Mouse (Mus musculus): ENCODE data around the gene Mcoln2.
"Not testable (repeated sequence)": the region's sequence is repeated elsewhere in the genome, so short reads cannot be mapped to it uniquely, and the experiment has no call there.

Mcoln2 gene

GRCm38 (mm10) chr3:146186033-146186432, 36.4 kb downstream of the Mcoln2 start:
- DNase-seq (ENCODE audit: low read depth, low spot score): no peak

- DNase-seq (ENCODE audit: low read depth, low spot score): no peak
Observed at GRCm38 (mm10) chr3:146189933-146190332, 40.3 kb downstream of the Mcoln2 start.

- no peak for DNase-seq (ENCODE audit: low read depth, low spot score)
Observed at GRCm38 (mm10) chr3:146192507-146192906, 42.9 kb downstream of the Mcoln2 start.

- DNase-seq (ENCODE audit: low read depth, low spot score): no peak
Observed at GRCm38 (mm10) chr3:146195153-146195552, 45.5 kb downstream of the Mcoln2 start.

DNA sequence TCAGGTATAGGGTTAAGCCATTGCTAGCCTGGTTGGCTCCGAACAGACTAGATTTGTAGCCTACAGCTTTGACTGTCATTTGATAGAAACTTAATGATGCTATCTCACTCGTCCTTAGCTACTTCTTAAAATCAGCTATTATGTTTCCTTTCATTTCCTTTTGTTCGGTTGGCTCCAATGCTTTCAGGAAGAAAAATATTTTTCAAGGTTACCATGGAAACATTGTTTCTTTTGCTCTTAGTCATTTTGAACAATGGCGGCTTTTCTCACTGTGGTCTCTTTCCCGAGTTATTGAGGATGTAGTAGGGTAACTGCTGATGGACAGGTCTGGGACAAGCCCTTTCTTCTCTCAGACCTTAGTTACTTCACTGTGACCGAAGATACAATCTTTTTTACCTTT, 46.7 kb downstream of the Mcoln2 start:
- no peak for DNase-seq (ENCODE audit: low read depth, low spot score)

- no peak for DNase-seq (ENCODE audit: low read depth, low spot score)
Observed at GRCm38 (mm10) chr3:146196780-146197743, 47.4 kb downstream of the Mcoln2 start.

DNA sequence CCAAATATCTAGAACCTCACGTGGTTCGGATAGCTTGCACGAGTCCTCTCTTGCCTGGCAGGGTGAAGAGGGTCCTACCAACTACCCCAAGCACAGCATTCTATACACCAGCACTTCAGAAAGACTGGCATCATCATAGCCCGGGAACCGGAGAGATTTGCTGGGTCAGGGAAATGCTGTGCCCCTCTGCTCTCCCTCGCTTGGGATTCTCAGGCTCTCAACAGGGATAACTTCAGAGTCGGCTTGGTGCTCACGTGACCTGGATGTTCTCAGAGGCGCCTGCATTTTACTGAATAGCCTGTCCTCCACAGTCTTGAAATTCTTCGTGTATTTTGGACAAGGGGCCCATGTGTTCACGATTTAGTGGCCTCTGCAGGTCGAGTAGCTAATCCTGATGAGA, 48.2 kb downstream of the Mcoln2 start:
- no peak for DNase-seq (ENCODE audit: low read depth, low spot score)

DNA sequence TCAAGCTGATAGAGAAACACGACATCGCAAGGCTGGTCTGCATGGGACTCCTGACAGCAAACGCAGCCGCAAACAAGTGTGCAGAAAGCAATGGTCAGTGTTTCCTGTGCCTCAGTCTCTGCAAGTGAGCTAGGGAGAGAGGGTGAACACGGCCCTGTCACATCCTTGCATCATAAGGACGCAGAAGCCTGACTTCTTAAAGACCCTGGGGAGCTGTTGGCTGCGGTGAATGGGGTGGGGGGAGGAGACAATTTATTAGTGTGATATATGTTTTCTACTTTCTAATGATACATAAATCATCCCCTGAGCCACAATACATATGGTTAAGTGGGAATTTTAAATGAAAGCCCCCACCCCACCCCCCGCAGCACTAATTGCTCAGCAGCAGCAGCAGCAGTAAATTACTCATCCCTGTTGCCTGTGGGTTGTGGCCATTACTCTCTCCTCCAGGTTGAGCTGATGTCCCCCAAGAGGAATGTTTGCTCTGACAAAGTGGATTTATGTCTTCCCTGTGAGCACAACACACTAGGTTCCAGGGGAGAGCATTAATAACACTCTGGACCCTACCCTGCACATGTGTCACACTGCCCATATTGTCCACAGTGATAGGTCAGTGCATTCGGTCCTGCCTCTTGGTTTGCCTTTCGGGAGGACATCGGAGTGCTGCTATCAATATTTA, 49.3 kb downstream of the Mcoln2 start:
- DNase-seq (ENCODE audit: low read depth, low spot score): no peak

DNA sequence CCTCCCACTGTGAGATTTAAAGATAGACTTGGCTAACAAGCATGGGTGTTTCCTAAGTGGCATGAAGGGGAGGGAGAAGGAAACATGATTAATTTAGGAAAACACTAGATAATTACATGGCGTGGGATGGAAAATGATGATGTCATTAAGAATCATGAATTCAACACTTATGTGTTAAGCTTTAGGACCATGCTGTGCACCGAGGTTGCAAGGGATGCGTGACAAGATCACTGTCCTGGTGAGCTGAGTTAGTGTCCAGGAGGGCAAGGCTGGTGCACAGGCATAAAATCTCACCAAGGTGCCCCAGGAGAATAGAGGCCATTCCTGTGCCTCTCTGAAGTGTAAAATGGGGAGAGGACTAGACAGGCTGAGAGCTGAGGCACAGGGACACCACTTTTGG, 49.9 kb downstream of the Mcoln2 start:
- DNase-seq (ENCODE audit: low read depth, low spot score): no peak

DNA sequence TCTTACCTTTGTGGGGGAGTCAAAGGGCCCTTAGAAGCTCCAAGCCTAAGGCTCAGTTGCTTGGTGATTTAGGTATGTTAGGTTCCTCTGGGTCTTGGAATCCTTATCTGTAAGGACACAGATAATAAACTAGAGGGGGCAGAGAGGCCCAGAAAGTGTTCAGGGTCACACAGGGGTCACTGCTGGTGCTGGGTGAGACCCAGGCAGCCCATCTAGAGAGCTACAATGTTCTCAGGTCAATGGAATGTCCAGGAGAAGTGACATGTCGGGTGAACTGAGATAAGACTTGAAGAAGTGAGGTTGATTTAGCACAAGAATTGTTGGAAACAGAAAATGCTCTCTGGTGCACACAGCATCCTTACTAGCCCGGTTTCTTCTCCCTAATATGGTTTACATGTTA, 54.7 kb downstream of the Mcoln2 start:
- DNase-seq (ENCODE audit: low read depth, low spot score): no peak

- DNase-seq (ENCODE audit: low read depth, low spot score): no peak
Observed at GRCm38 (mm10) chr3:146205305-146205704, 55.7 kb downstream of the Mcoln2 start.

DNA sequence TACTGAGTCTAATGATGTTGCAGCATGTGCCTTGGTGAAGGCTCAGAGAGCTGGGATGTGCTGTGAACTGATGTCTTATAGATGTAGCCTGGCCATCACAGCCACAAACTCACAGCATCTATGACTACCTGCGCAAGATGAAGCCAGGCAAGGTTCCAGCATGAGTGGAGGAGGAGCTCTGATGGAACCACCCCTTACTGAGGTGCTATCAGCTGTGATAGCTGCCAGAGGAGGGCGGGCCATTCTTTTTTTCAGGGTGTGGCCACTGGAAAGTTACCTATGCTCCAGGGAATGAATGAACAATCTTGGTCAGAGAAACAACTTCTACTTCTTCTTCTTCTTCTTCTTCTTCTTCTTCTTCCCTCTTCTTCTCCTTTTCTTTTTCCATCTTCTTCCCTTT, 57.0 kb downstream of the Mcoln2 start:
- no peak for DNase-seq (ENCODE audit: low read depth, low spot score)

DNA sequence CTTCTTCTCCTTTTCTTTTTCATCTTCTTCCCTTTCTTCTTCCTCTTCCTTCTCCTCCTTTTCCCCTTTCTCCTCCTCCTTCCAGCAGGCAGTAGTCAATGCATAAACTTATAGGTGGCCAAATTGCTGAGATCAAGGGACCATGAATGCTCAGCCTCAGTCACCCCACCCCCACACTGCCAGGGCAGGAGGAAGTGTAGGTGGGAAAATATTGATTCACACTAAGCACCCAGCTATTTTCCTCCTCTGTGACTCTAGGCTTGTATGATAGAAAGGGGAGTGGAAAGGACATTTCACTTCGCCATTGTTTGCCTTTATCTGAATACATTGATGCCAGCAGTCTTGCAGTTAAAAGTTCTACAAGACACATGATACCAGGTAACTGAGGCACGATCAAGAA, 57.8 kb downstream of the Mcoln2 start:
- no peak for DNase-seq (ENCODE audit: low read depth, low spot score)

DNA sequence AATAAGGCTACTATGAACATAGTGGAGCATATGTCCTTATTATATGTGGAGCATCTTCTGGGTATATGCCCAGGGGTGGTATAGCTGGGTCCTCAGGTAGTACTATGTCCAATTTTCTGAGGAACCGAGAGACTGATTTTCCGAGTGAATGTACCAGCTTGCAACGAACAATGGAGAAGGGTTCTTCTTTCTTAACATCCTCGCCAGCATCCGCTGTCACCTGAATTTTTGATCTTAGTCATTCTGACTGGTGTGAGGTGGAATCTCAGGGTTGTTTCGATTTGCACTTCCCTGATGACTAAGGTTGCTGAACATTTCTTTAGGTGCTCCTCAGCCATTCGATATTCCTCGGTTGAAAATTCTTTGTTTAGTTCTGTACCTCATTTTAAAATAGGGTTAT, 60.1 kb downstream of the Mcoln2 start:
- not testable (repeated sequence) for DNase-seq (ENCODE audit: low read depth, low spot score)

DNA sequence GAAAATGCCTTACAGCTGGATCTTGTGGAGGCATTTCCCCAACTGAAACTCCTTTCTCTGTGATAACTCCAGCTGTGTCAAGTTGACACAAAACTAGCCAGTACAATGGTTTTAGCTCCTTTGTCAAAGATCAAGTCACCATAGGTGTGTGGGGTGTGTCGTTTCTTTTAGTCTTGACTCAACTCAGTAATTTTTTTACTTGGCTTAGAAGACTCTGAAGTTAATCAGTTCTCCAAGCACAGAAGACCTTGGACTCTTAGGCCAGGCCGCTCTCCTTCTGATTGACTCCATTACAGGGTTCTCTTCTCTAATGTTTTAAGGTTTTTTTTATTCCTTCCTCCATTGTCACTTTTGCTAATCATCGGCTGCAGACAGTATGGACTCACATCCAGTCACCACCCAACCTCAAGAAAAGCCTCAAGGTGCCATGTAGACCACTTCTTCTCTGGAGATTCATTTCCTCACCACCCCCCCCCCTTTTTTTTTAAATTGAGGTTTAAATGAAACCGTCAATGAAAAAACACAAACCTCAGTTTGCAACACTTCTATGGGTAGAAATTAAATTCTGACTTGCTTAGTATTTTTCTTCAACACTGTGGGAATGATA, 61.6 kb downstream of the Mcoln2 start:
- no peak for DNase-seq (ENCODE audit: low read depth, low spot score)

DNA sequence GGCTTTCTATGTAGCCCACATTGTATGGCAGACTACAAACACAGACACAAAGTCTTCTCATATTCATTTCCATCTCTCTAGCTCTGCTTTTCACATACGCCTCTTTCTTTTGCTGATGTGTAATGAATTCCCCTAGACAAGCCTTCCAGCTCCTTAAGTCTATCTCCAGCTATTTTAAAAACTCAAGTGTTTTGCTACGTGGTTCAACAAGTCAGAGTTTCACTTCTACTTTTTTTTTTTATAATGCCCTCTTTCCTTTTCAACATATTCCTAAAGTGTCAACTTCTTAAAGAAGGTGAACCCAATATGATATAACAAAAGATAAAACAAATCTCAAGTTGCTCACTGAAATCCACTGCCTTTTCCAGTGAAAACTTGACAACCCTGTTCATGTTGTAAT, 62.3 kb downstream of the Mcoln2 start:
- DNase-seq (ENCODE audit: low read depth, low spot score): no peak

DNA sequence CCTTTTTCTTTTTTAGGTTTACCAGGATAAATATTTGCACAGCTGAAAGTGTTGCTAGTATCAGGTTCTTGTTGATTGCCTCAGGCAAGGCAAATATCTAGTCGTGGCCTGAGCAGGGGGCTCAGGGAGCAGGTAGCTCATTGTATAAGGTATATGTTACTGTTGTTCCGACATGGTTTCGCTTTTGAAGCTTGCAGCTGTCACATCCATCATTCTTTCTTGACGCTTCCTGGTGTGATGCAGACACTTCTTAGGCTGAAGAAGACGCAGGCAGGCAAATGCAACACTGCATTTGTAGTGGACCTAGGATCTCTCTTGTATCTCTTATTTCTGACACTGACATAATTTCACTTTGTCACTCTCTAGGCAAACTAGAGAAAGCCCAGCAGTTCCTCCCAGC, 63.7 kb downstream of the Mcoln2 start:
- DNase-seq (ENCODE audit: low read depth, low spot score): no peak

DNA sequence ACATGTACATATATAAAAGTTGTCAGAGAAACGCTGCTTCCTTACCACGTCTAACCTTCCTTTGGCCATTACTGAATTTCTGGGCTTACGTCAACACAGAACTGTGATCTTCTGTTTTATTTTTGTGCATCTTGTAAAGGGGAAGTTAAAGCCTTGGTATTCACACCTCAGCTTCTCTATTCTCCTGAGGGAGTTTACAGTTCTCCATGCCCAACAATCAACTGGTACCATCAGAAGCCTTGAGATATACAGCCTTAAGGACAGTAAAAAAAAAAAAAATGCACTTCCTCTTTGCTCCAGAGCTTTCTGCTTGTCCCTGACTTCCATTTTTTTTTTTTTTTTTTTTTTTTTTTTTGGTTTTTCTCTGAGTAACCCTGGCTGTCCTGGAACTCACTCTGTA, 66.9 kb downstream of the Mcoln2 start:
- no peak for DNase-seq (ENCODE audit: low read depth, low spot score)

DNA sequence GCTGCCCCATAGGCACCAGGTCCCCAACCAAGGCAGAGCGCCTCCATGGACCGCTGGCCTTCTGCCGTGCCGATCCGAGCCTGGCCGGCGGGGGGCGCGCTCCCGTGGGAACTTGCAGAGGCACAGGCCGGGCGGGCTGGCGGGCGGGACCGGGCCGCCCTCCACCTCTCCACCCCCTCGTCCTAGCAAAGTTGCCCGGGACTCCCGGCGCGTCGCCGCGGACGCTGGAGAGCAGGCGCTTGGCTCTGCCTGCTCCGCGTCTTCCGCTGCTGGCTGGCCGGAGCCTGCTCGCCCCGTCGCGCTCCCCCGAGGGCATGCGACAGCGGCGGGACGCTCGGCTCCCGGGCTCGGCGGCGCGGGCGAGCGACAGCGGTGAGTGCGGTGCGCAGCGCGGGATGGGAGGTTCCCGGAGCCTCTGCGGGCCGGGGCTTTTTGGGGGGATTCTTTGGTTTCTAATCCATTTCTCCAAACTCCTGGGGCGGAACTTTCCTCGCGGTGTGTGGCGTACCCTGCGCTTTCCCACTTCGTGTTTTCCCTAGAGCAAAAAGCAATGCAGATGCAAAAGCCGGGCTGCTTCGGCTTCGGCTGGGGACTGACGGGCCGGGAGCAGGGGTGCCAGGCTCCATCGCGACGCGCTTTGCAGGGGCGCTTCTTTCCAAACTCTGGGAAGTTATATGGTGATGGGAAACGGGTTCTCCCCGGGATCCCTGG, 71.3 kb downstream of the Mcoln2 start, which contains the start of gene Lpar3:
Gene Lpar3, plus strand, starts transcription at position 188 of the 711 bp plus-strand sequence.
- DNase-seq (ENCODE audit: low read depth, low spot score): no peak

GRCm38 (mm10) chr3:146224271-146224670, 74.6 kb downstream of the Mcoln2 start:
- DNase-seq (ENCODE audit: low read depth, low spot score): no peak

- DNase-seq (ENCODE audit: low read depth, low spot score): no peak
Observed at GRCm38 (mm10) chr3:146225061-146225761, 75.6 kb downstream of the Mcoln2 start.

All from telencephalon, adult 2 months (tissue).